Mouse (Mus musculus) myocyte (in vitro differentiated cells): ENCODE data around the gene Scn4a. TPM values are rescaled to one million over a fixed set of nuclear protein-coding genes. Genes with fewer than 3 reads are reported as not detected.

ENCODE experiments used
- H3K27me3 ChIP-seq: one replicate; pipeline ENCODE4 v1.6.1; 2011; ENCODE audit not compliant: control insufficient read depth, insufficient read depth, insufficient read length
- H3K36me3 ChIP-seq: one replicate; pipeline ENCODE4 v1.6.1; 2011; ENCODE audit not compliant: control insufficient read depth, insufficient read depth
- H3K4me2 ChIP-seq: one replicate; pipeline ENCODE4 v1.6.1; 2011; ENCODE audit warnings: low read depth, control low read depth
- H3K4me3 ChIP-seq: one replicate; pipeline ENCODE4 v1.5.1; 2011; ENCODE audit warnings: mild to moderate bottlenecking, control low read depth, moderate library complexity
- H3K79me2 ChIP-seq: one replicate; pipeline ENCODE4 v1.6.1; 2011; ENCODE audit not compliant: control insufficient read depth, insufficient read depth
- H3ac ChIP-seq: one replicate; pipeline ENCODE4 v1.6.1; 2011; ENCODE audit not compliant: control insufficient read depth, insufficient read length
- CEBPB ChIP-seq: IDR thresholded peaks from 2 replicates; pipeline ENCODE4 v1.6.1; 2011; ENCODE audit warnings: mild to moderate bottlenecking, moderate library complexity; ENCODE audit not compliant: poor library complexity, insufficient read depth, severe bottlenecking
- E2F4 ChIP-seq: IDR thresholded peaks from one replicate; pipeline ENCODE4 v1.6.1; 2011; ENCODE audit warnings: mild to moderate bottlenecking, control low read depth, moderate library complexity; ENCODE audit not compliant: insufficient read depth
- MAX ChIP-seq: IDR thresholded peaks from one replicate; pipeline ENCODE4 v1.6.1; 2011; ENCODE audit warnings: low read depth, mild to moderate bottlenecking, control low read depth
- MYOD1 ChIP-seq, 3 experiments: IDR thresholded peaks; one replicate each; pipeline ENCODE4 v1.6.1; 2011; ENCODE audit warnings: control low read depth in 2 of 3, low read depth in 2 of 3, mild to moderate bottlenecking in 2 of 3, moderate library complexity in 1 of 3; ENCODE audit not compliant: insufficient read length in 2 of 3, control insufficient read depth in 1 of 3
- MYOG ChIP-seq, 3 experiments: IDR thresholded peaks; one replicate each; pipeline ENCODE4 v1.6.1; 2011; ENCODE audit warnings: control low read depth in 2 of 3, low read depth in 2 of 3, mild to moderate bottlenecking in 2 of 3; ENCODE audit not compliant: insufficient read length in 2 of 3, control insufficient read depth in 1 of 3, insufficient read depth in 1 of 3
- POLR2A ChIP-seq: IDR thresholded peaks from one replicate; pipeline ENCODE4 v1.6.1; 2011; ENCODE audit warnings: low read depth, mild to moderate bottlenecking, control low read depth, moderate library complexity; ENCODE audit not compliant: insufficient read length
- POLR2AphosphoS2 ChIP-seq: IDR thresholded peaks from one replicate; pipeline ENCODE4 v1.6.1; 2011; ENCODE audit warnings: low read depth, control low read depth; ENCODE audit not compliant: insufficient read length
- REST ChIP-seq: IDR thresholded peaks from one replicate; pipeline ENCODE4 v1.6.1; 2011; ENCODE audit warnings: mild to moderate bottlenecking, control low read depth, moderate library complexity; ENCODE audit not compliant: insufficient read depth, insufficient read length
- SRF ChIP-seq: IDR thresholded peaks from one replicate; pipeline ENCODE4 v1.6.1; 2011; ENCODE audit warnings: low read depth; ENCODE audit not compliant: control insufficient read depth, insufficient read length
- TCF12 ChIP-seq: IDR thresholded peaks from one replicate; pipeline ENCODE4 v1.6.1; 2011; ENCODE audit warnings: mild to moderate bottlenecking, control low read depth; ENCODE audit not compliant: poor library complexity, insufficient read depth, severe bottlenecking
- TCF3 ChIP-seq: IDR thresholded peaks from one replicate; pipeline ENCODE4 v1.6.1; 2011; ENCODE audit warnings: low read depth, control low read depth; ENCODE audit not compliant: insufficient read length
- USF1 ChIP-seq: IDR thresholded peaks from one replicate; pipeline ENCODE4 v1.6.1; 2011; ENCODE audit warnings: low read depth, mild to moderate bottlenecking, control low read depth, moderate library complexity
- polyA plus RNA-seq: library from polyadenylated mRNA; unstranded; fragments of >200 nt; fragmentation: generic; extraction: Trizol; gene quantifications from one replicate; pipeline ENCODE4 v1.2.1, GENCODE M21; 2012; ENCODE audit warnings: missing spikeins

Scn4a gene
- polyA plus RNA-seq, 1 experiment, result 15.3 TPM

DNA sequence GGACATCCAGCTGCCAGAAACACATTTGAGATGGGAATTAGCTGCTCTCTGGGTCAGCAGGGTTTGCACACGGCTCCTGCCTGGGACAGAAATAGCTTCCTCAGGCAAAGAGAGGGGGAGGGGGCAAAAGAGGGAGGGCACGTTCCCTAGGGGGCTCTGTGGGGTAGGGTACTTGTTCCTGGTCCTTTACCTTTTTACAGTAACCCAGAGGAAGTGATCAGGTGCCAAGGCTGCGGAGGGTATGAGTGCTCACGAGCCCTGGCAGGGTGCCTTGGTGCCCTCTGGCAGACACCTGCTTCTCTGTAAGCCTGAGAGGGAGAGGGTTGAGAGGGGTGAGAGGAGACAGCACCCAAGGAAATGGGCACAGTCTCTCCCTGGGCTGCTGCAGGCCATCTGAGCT lies 20.6 kb downstream of the Scn4a start:
- no peaks in the 10 kb centered on the region for H3K27me3 ChIP-seq
- H3K4me3 ChIP-seq, result no peak overlapping the region
- H3K79me2 ChIP-seq, result no peaks in the 10 kb centered on the region
- H3K36me3 ChIP-seq, result no peaks in the 10 kb centered on the region
- peak overlapping the region; percentile 24 for H3K4me2 ChIP-seq
- H3ac ChIP-seq, result no peak overlapping the region
- no peak for TF ChIP-seq CEBPB
- TF ChIP-seq MYOD1 (IDR thresholded peaks at IDR 0.05; ENCODE audit: control insufficient read depth in 1 of 3, insufficient read length in 2 of 3, low read depth in 2 of 3), result peak in 1 of 3 experiments; percentile 75
- TF ChIP-seq MYOG (IDR thresholded peaks at IDR 0.05; ENCODE audit: control insufficient read depth in 1 of 3, insufficient read depth in 1 of 3, insufficient read length in 2 of 3, low read depth in 2 of 3), result peak in 1 of 3 experiments; percentile 37

DNA sequence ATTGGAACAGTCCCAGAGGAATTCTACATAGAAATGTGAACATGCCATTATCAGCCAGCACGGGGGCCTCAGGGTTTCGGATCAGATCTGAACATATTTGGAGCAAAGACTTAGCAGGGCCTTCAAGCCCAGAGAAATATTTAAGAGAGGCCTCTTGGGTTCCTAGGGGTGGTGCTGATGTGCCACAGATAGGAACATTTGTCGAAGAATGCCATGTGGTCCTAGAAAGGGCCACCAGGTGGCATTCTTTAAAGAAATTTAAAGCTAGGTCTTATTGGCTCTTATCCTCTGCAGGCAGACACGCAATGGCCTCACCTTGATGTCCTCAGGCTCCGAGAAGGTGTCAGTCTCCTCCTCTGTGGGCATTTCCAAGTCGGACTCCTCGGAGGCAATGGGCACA lies 23.4 kb downstream of the Scn4a start:
- TF ChIP-seq REST (no peak), POLR2A (no peak), USF1 (no peak), MYOD1 (IDR thresholded peaks at IDR 0.05; ENCODE audit: control insufficient read depth in 1 of 3, insufficient read length in 2 of 3, low read depth in 2 of 3) (no peak), MAX (no peak), TCF3 (no peak), E2F4 (no peak), SRF (no peak), TCF12 (no peak), POLR2AphosphoS2 (no peak), MYOG (IDR thresholded peaks at IDR 0.05; ENCODE audit: control insufficient read depth in 1 of 3, insufficient read depth in 1 of 3, insufficient read length in 2 of 3, low read depth in 2 of 3) (no peak), CEBPB (no peak)
- Histone ChIP-seq H3K4me2 (no peak overlapping the region), H3K4me3 (no peak overlapping the region), H3ac (no peak overlapping the region), H3K27me3 (no peaks in the 10 kb centered on the region), H3K36me3 (no peaks in the 10 kb centered on the region), H3K79me2 (no peaks in the 10 kb centered on the region)

DNA sequence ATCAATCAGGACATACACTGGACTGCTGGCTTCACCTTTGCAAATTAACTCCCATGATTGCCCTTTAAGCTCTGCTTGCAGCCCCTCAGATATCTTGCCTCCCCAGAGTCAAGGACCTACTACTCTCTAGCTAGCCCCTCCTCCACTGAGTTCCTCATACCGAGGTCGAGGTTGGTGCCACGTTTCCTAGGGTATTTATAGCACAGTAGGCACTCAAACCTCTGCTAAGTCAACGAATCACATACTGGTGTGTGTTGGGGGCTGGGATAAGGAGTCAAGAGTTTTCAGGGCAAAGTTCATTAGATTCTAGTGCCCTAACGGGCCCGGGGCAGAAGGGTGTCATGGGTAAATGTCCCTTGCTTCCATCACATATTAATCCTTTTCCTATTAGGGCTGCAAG lies 24.0 kb downstream of the Scn4a start:
- Histone ChIP-seq H3K4me3 (no peak overlapping the region), H3ac (no peak overlapping the region), H3K4me2 (peak overlapping the region; percentile 3), H3K36me3 (no peaks in the 10 kb centered on the region), H3K79me2 (no peaks in the 10 kb centered on the region), H3K27me3 (peaks cover 2% of the 10 kb centered on the region)
- TF ChIP-seq CEBPB, result no peak
- no peak for TF ChIP-seq TCF12
- TF ChIP-seq E2F4, result no peak
- no peak for TF ChIP-seq SRF
- TF ChIP-seq REST, result no peak
- TF ChIP-seq POLR2AphosphoS2, result no peak
- no peak for TF ChIP-seq MAX
- TF ChIP-seq TCF3, result no peak
- TF ChIP-seq USF1, result no peak

DNA sequence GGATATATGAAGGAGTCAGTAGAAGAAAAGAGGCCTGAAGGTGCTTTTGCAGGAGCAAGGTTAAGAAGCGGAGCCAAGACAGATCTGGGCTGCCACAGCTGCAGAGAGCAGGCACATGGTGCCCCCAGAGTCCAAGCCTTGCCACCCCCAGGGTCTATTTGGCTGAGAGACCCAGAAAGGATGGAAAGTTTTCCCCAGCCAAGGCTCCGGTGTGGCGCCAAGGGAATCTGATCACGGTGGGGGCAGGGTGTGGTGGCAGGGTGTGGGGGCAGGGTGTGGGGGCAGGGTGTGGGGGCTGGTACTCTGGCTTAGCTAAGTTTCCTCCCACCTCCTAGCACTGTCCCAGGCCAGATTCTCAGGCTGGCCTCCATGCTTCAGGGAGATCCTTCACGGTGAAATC lies 24.6 kb downstream of the Scn4a start:
- Histone ChIP-seq H3K4me2 (no peak overlapping the region), H3K79me2 (no peaks in the 10 kb centered on the region), H3K4me3 (no peak overlapping the region), H3K27me3 (peaks cover 8% of the 10 kb centered on the region), H3K36me3 (no peaks in the 10 kb centered on the region), H3ac (no peak overlapping the region)
- no peak for TF ChIP-seq MYOD1 (IDR thresholded peaks at IDR 0.05; ENCODE audit: control insufficient read depth in 1 of 3, insufficient read length in 2 of 3, low read depth in 2 of 3)
- no peak for TF ChIP-seq MYOG (IDR thresholded peaks at IDR 0.05; ENCODE audit: control insufficient read depth in 1 of 3, insufficient read depth in 1 of 3, insufficient read length in 2 of 3, low read depth in 2 of 3)
- TF ChIP-seq POLR2A, result no peak
- TF ChIP-seq USF1, result no peak
- no peak for TF ChIP-seq MAX
- no peak for TF ChIP-seq E2F4

DNA sequence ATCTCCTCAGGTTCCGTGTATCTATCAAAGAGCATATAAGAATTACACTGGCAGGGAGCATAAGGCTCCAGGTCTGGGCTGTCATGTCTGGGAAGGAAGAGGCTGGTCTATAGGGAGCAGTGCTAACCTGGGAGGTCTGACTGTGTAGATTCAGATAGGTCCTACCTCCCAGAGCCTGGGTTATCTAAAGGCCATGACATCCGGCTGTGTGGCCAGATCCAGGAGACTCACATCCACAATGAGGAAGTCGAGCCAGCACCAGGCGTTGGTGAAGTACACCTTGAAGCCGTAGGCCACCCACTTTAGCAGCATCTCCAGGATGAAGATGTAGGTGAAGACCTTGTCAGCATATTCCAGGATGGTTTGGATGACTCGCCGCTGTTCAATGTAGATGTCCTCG lies 26.6 kb downstream of the Scn4a start:
- Histone ChIP-seq H3K27me3 (peaks cover 17% of the 10 kb centered on the region), H3K4me2 (no peak overlapping the region), H3K79me2 (no peaks in the 10 kb centered on the region), H3K4me3 (no peak overlapping the region), H3K36me3 (no peaks in the 10 kb centered on the region), H3ac (no peak overlapping the region)
- no peak for TF ChIP-seq CEBPB
- TF ChIP-seq USF1, result no peak
- TF ChIP-seq MYOG (IDR thresholded peaks at IDR 0.05; ENCODE audit: control insufficient read depth in 1 of 3, insufficient read depth in 1 of 3, insufficient read length in 2 of 3, low read depth in 2 of 3), result no peak
- TF ChIP-seq MAX, result no peak
- TF ChIP-seq MYOD1 (IDR thresholded peaks at IDR 0.05; ENCODE audit: control insufficient read depth in 1 of 3, insufficient read length in 2 of 3, low read depth in 2 of 3), result no peak
- TF ChIP-seq TCF3, result no peak
- no peak for TF ChIP-seq SRF
- no peak for TF ChIP-seq REST
- no peak for TF ChIP-seq POLR2A
- no peak for TF ChIP-seq POLR2AphosphoS2
- TF ChIP-seq TCF12, result no peak
- no peak for TF ChIP-seq E2F4
